Mouse (Mus musculus) telencephalon, adult 2 months (tissue): ENCODE measurements around the gene Dclk3.

ENCODE experiments used
- DNase-seq: peaks from one replicate; pipeline ENCODE4 v3.0.0-alpha.2; 2011; ENCODE audit warnings: low read depth, low spot score

Dclk3 gene

GRCm38 (mm10) chr9:111438904-111439835 is at the start of gene Dclk3:
TSS of gene Dclk3 (plus strand) at chr9:111439081.
- no peak for DNase-seq

GRCm38 (mm10) chr9:111390016-111390415 is 48.9 kb upstream of the Dclk3 start:
- DNase-seq, result no peak

GRCm38 (mm10) chr9:111391036-111391435 is 47.8 kb upstream of the Dclk3 start:
- no peak for DNase-seq

GRCm38 (mm10) chr9:111391926-111392442 is 46.9 kb upstream of the Dclk3 start:
- no peak for DNase-seq

GRCm38 (mm10) chr9:111395265-111395664 is 43.6 kb upstream of the Dclk3 start:
- DNase-seq, result no peak

- DNase-seq, result no peak
Observed at GRCm38 (mm10) chr9:111398059-111398458, 40.8 kb upstream of the Dclk3 start.

GRCm38 (mm10) chr9:111400089-111400488 is 38.8 kb upstream of the Dclk3 start:
- DNase-seq, result no peak

GRCm38 (mm10) chr9:111403159-111403558 is 35.7 kb upstream of the Dclk3 start:
- no peak for DNase-seq

GRCm38 (mm10) chr9:111404346-111405079 is 34.4 kb upstream of the Dclk3 start:
- DNase-seq, result no peak

GRCm38 (mm10) chr9:111405080-111405428 is 33.8 kb upstream of the Dclk3 start:
- no peak for DNase-seq

GRCm38 (mm10) chr9:111408012-111408411 is 30.9 kb upstream of the Dclk3 start:
- DNase-seq, result no peak

- peak; percentile 57 for DNase-seq
Observed at GRCm38 (mm10) chr9:111408427-111408826, 30.5 kb upstream of the Dclk3 start.

- peak; percentile 78 for DNase-seq
Observed at GRCm38 (mm10) chr9:111412471-111413160, 26.3 kb upstream of the Dclk3 start.

GRCm38 (mm10) chr9:111421862-111422261 is 17.0 kb upstream of the Dclk3 start:
- no peak for DNase-seq

- no peak for DNase-seq
Observed at GRCm38 (mm10) chr9:111422567-111422966, 16.3 kb upstream of the Dclk3 start.

- DNase-seq, result no peak
Observed at GRCm38 (mm10) chr9:111425113-111425512, 13.8 kb upstream of the Dclk3 start.

GRCm38 (mm10) chr9:111425952-111426351 is 12.9 kb upstream of the Dclk3 start:
- DNase-seq, result no peak

GRCm38 (mm10) chr9:111427891-111428555 is 10.9 kb upstream of the Dclk3 start:
- no peak for DNase-seq

- DNase-seq, result no peak
Observed at GRCm38 (mm10) chr9:111428698-111429362, 10.1 kb upstream of the Dclk3 start.

- no peak for DNase-seq
Observed at GRCm38 (mm10) chr9:111429363-111429750, 9.5 kb upstream of the Dclk3 start.

GRCm38 (mm10) chr9:111435429-111435828 is 3.5 kb upstream of the Dclk3 start:
- peak; percentile 51 for DNase-seq
